Mouse (Mus musculus): ENCODE results near the gene Lrrn3.

GRCm38 (mm10) chr12:41428806-41429205 lies 57.4 kb downstream of the Lrrn3 start:
- no peak for TF ChIP-seq CTCF (IDR thresholded peaks at IDR 0.05; ENCODE audit: low read depth)
- TF ChIP-seq EP300 (IDR thresholded peaks at IDR 0.05; ENCODE audit: low read depth): no peak

Measured in liver, embryonic 14.5 days (tissue).